10 mouse cellular contexts compared by ENCODE assay signal in the genomic region with DNA sequence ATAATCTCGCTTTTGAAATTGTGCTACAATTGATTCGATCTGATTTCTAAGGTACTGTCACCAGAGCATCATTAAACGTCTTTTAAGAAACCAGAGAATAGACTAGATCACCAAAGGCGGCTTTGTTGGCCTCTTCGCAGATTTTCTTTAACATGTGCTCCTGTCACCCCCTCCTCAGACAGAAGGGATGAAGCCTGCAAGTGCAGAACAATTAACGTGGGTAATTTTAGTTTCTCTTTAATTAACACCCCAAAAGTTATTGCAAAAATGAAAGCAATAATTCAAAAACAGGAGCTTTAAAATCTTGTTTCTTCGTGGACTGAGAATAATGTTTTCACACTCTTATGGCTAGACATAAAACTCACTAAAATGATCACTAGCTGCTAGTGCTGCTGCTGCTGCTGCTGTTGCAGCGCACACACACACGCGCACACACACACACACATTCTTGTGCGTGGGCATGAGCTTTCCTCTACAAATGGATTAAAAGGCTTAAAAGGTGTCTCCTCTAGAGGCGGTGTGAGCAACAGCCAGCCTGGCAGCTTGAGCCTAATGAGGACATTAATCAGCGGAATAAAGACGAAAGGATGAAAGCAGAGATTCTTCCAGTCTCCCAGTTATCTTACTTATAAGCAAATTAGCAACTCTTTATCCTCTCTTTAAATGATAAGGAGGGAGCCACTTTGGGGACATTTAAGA.
DNase-seq lines count a peak whose midpoint lies in the region; ATAC-seq lines count a peak whose summit lies in the region.
"Had no signal": no experiment of that assay in that cellular context is flagged by ENCODE, and none has a peak within 500 bp of the region (broad histone marks: within the 10 kb centered on the region; RNA-seq: fewer than 3 reads in every experiment).

No protein-coding gene starts in this region.

- no peaks in the 10 kb centered on the region for H3K9me3 ChIP-seq in midbrain, embryonic 11.5 days (ENCODE audit: control insufficient read depth, low read length)

- 20% methylated on average over 14 of the region's 14 CpGs for WGBS in midbrain, embryonic 11.5 days

- no peaks in the 10 kb centered on the region for H3K36me3 ChIP-seq in midbrain, embryonic 11.5 days (ENCODE audit: control insufficient read depth, insufficient read depth, low read length)

- peaks cover 30% of the 10 kb centered on the region for H3K4me1 ChIP-seq in midbrain, embryonic 11.5 days (ENCODE audit: control insufficient read depth, insufficient read depth, low read length)

- H3K27me3 ChIP-seq in midbrain, embryonic 11.5 days (ENCODE audit: control insufficient read depth, insufficient read depth, low read length), result peaks cover 31% of the 10 kb centered on the region

- peak; percentile 15 for DNase-seq in cerebellum, adult 9-10 months
- DNase-seq in cerebellum, adult 9-11 months, result no peak
- peak; percentile 47 for DNase-seq in right cerebral cortex, adult 18-20 months
- DNase-seq in right cerebral cortex, postnatal 25 days, result no peak
- peak; percentile 95 for DNase-seq in midbrain, embryonic 11.5 days (ENCODE audit: low spot score, missing footprints)
- DNase-seq in thymus, postnatal 25 days, result no peak
- DNase-seq in urinary bladder, postnatal 25 days (ENCODE audit: low spot score), result no peak
- DNase-seq: B cell, adult 2 months; lung, postnatal 14 days had no signal

- H3K4me2 ChIP-seq in midbrain, embryonic 11.5 days, result peak overlapping the region; percentile 37

- H3K27ac ChIP-seq in midbrain, embryonic 11.5 days (ENCODE audit: low read depth, low read length), result no peak overlapping the region; the same call in 1 of the 2 replicates

- ATAC-seq in midbrain, embryonic 11.5 days (ENCODE audit: low FRiP score), result peak; percentile 73
- no peak for ATAC-seq in erythroid progenitor cell, adult 5-6 weeks (replicated peaks; ENCODE audit: low FRiP score, poor library complexity, severe bottlenecking)

- H3K4me3 ChIP-seq in midbrain, embryonic 11.5 days (ENCODE audit: low read depth, low read length), result no peak overlapping the region; the same call in 1 of the 2 replicates

- H3K9ac ChIP-seq in midbrain, embryonic 11.5 days (ENCODE audit: low read length), result peak overlapping the region; percentile 0; the same call in 1 of the 2 replicates

Comparison
In these comparisons a context has a peak if more than half of its experiments do, and no peak if none do; other contexts are left out.
1. DNase-seq: peak in cerebellum, adult 9-10 months (single experiment), right cerebral cortex, adult 18-20 months (single experiment) and midbrain, embryonic 11.5 days (single experiment); none in cerebellum, adult 9-11 months (single experiment), right cerebral cortex, postnatal 25 days (single experiment), thymus, postnatal 25 days (single experiment) and urinary bladder, postnatal 25 days (single experiment).